Mouse (Mus musculus) neural tube, embryonic 11.5 days (tissue): Measurements from ENCODE around the gene Diras2. TPM values are rescaled to one million over a fixed set of nuclear protein-coding genes. Genes with fewer than 3 reads are reported as not detected.

Experiments
- ATAC-seq: fragments of 200-750 bp; cut with Nextera tagmentation; 2 replicates; pipeline ENCODE4 v1.8.0; 2017; ENCODE audit warnings: moderate number of reproducible peaks, mild to moderate bottlenecking, moderate TSS enrichment, moderate library complexity; ENCODE audit not compliant: insufficient read depth, low FRiP score, low TSS enrichment
- DNase-seq: peaks from one replicate; pipeline ENCODE4 v3.0.0-alpha.2; 2015; ENCODE audit warnings: low spot score
- H3K27ac ChIP-seq: fragments of 300-500 bp; sonication (generic); 2 replicates; pipeline ENCODE4 v1.5.1; 2014; ENCODE audit warnings: low read depth, mild to moderate bottlenecking, low read length
- H3K27me3 ChIP-seq: fragments of 300-500 bp; sonication (generic); 2 replicates; pipeline ENCODE4 v1.6.1; 2014; ENCODE audit warnings: mild to moderate bottlenecking, low read length, mixed read lengths; ENCODE audit not compliant: control insufficient read depth, insufficient read depth
- H3K36me3 ChIP-seq: fragments of 300-500 bp; sonication (generic); 2 replicates; pipeline ENCODE4 v1.6.1; 2014; ENCODE audit warnings: mild to moderate bottlenecking, low read length, moderate library complexity, mixed read lengths; ENCODE audit not compliant: control insufficient read depth, insufficient read depth
- H3K4me1 ChIP-seq: fragments of 300-500 bp; sonication (generic); 2 replicates; pipeline ENCODE4 v1.6.1; 2014; ENCODE audit warnings: low read length, mixed read lengths; ENCODE audit not compliant: control insufficient read depth, insufficient read depth
- H3K4me2 ChIP-seq: fragments of 300-500 bp; sonication (generic); 2 replicates; pipeline ENCODE4 v1.6.1; 2014; ENCODE audit warnings: low read depth, mild to moderate bottlenecking, moderate library complexity
- H3K4me3 ChIP-seq: fragments of 300-500 bp; sonication (generic); 2 replicates; pipeline ENCODE4 v1.5.1; 2014; ENCODE audit warnings: low read depth, low read length
- H3K9ac ChIP-seq: fragments of 300-500 bp; sonication (generic); 2 replicates; pipeline ENCODE4 v1.6.1; 2014; ENCODE audit warnings: mild to moderate bottlenecking, low read length
- H3K9me3 ChIP-seq: fragments of 300-500 bp; sonication (generic); 2 replicates; pipeline ENCODE4 v1.6.1; 2016; ENCODE audit warnings: low read length; ENCODE audit not compliant: control insufficient read depth
- WGBS: fragments of 180-500 bp; shearing (Covaris S2); extraction: QIAGEN DNeasy Blood & Tissue Kit; methylation state at CpG from one replicate; pipeline ENCODE4 v1.1.7; 2014; 5-methylcytosine and 5-hydroxymethylcytosine counted together
- polyA plus RNA-seq: library from polyadenylated mRNA; unstranded; fragments of >200 nt; fragmentation: Nextera tagmentation; extraction: Ambion mirVana; gene quantifications from 2 replicates; pipeline ENCODE4 v1.2.1, GENCODE M21; 2014

Diras2 gene
- polyA plus RNA-seq, 1 experiment from 2014 or later: 0.15 TPM

GRCm38 (mm10) chr13:52497029-52497550 is 34.0 kb downstream of the Diras2 start:
- Histone ChIP-seq H3K27me3 (no peaks in the 10 kb centered on the region), H3K27ac (no peak overlapping the region), H3K9me3 (no peaks in the 10 kb centered on the region), H3K9ac (no peak overlapping the region), H3K4me1 (no peaks in the 10 kb centered on the region), H3K4me3 (no peak overlapping the region), H3K4me2 (no peak overlapping the region), H3K36me3 (no peaks in the 10 kb centered on the region)
- ATAC-seq (no peak), DNase-seq (no peak)
- 72% methylated on average over 4 of the region's 4 CpGs for WGBS

GRCm38 (mm10) chr13:52488821-52489220 is 42.3 kb downstream of the Diras2 start:
- ATAC-seq: no peak
- no peak overlapping the region for H3K4me2 ChIP-seq

GRCm38 (mm10) chr13:52484064-52484463 is 47.0 kb downstream of the Diras2 start:
- Histone ChIP-seq H3K4me1 (no peaks in the 10 kb centered on the region), H3K9me3 (no peaks in the 10 kb centered on the region), H3K9ac (no peak overlapping the region), H3K36me3 (no peaks in the 10 kb centered on the region), H3K27me3 (no peaks in the 10 kb centered on the region), H3K4me3 (no peak overlapping the region), H3K4me2 (no peak overlapping the region), H3K27ac (no peak overlapping the region)
- ATAC-seq (no peak), DNase-seq (no peak)
- WGBS: 82% methylated on average over 4 of the region's 4 CpGs

More at GRCm38 (mm10) chr13:52488821-52489220, 42.3 kb downstream of the Diras2 start:
- Histone ChIP-seq H3K27me3 (no peaks in the 10 kb centered on the region), H3K9ac (no peak overlapping the region), H3K4me3 (no peak overlapping the region), H3K9me3 (no peaks in the 10 kb centered on the region), H3K27ac (no peak overlapping the region), H3K36me3 (no peaks in the 10 kb centered on the region), H3K4me1 (no peaks in the 10 kb centered on the region)
- no peak for DNase-seq
- WGBS: 87% methylated on average over 7 of the region's 7 CpGs

GRCm38 (mm10) chr13:52481786-52482185 is 49.3 kb downstream of the Diras2 start:
- Histone ChIP-seq H3K9ac (no peak overlapping the region), H3K4me1 (no peaks in the 10 kb centered on the region), H3K4me3 (no peak overlapping the region), H3K4me2 (no peak overlapping the region), H3K27me3 (no peaks in the 10 kb centered on the region), H3K27ac (no peak overlapping the region), H3K36me3 (no peaks in the 10 kb centered on the region), H3K9me3 (no peaks in the 10 kb centered on the region)
- 80% methylated on average over 2 of the region's 2 CpGs for WGBS
- ATAC-seq: no peak
- no peak for DNase-seq

DNA sequence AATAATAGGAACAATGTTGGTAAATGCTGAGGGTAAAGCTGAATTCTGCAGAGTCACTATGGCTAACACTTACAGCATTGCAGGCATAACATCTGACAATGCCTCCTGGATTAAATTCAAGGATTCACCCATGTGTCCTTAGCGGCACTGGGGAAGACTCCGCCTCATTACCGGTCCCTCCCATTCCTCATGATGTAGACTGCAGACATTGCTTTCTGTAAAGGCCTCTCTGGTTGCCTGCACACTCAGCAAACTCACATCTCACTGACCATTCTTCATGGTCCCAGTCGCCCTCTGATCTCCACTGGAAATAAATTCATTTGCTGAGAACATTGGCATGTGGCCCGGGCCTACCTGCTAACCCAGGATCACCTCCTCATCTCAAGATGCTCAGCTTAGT is 51.9 kb downstream of the Diras2 start:
- no peaks in the 10 kb centered on the region for H3K27me3 ChIP-seq
- no peak overlapping the region for H3K4me3 ChIP-seq
- no peaks in the 10 kb centered on the region for H3K36me3 ChIP-seq
- 87% methylated on average over 5 of the region's 5 CpGs for WGBS
- no peak for ATAC-seq
- no peaks in the 10 kb centered on the region for H3K9me3 ChIP-seq
- H3K9ac ChIP-seq: no peak overlapping the region
- H3K4me2 ChIP-seq: no peak overlapping the region
- DNase-seq: no peak
- H3K27ac ChIP-seq: no peak overlapping the region
- H3K4me1 ChIP-seq: no peaks in the 10 kb centered on the region

DNA sequence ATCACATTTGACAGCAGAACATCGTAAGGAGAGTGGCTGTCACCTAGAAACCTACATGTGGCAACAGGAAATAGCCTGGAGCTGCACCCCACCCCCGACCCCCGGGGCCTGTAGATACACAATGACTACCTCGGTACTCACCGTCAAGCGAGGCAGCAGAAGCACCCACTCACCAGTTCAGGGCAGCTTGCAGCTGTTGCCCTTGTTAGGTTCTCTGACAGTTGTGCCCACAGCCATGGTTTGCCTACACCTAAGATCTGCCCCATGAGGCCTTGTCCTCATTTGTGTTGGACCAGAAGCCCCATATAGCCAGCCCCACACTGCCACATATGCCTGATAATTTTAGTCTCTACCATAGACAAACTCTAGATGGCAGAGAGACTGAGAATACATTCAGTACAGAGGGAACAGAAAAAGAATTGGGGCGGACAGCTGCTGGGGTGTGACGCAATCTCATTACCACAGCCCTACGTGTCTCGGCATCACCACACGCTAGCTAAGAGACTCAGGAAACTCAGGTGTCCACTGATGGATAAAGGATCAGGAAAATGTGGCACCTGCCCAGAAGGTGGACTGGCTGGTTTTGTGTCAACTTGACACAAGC is 54.0 kb downstream of the Diras2 start:
- Histone ChIP-seq H3K27me3 (no peaks in the 10 kb centered on the region), H3K36me3 (no peaks in the 10 kb centered on the region), H3K9ac (no peak overlapping the region), H3K9me3 (no peaks in the 10 kb centered on the region), H3K4me1 (no peaks in the 10 kb centered on the region), H3K4me3 (no peak overlapping the region), H3K27ac (no peak overlapping the region), H3K4me2 (no peak overlapping the region)
- DNase-seq (no peak), ATAC-seq (no peak)
- 94% methylated on average over 11 of the region's 11 CpGs for WGBS

GRCm38 (mm10) chr13:52476222-52476621 is 54.9 kb downstream of the Diras2 start:
- DNase-seq: no peak
- 58% methylated on average over 3 of the region's 3 CpGs for WGBS
- ATAC-seq: no peak

GRCm38 (mm10) chr13:52475264-52475663 is 55.8 kb downstream of the Diras2 start:
- Histone ChIP-seq H3K4me1 (no peaks in the 10 kb centered on the region), H3K36me3 (no peaks in the 10 kb centered on the region), H3K27ac (no peak overlapping the region), H3K4me3 (no peak overlapping the region), H3K9me3 (no peaks in the 10 kb centered on the region), H3K9ac (no peak overlapping the region), H3K27me3 (no peaks in the 10 kb centered on the region), H3K4me2 (no peak overlapping the region)
- no peak for DNase-seq
- 89% methylated on average over 10 of the region's 10 CpGs for whole genome bisulfite sequencing
- no peak for ATAC-seq

More at GRCm38 (mm10) chr13:52476222-52476621, 54.9 kb downstream of the Diras2 start:
- Histone ChIP-seq H3K4me2 (no peak overlapping the region), H3K4me1 (no peaks in the 10 kb centered on the region), H3K4me3 (no peak overlapping the region), H3K9me3 (no peaks in the 10 kb centered on the region), H3K27ac (no peak overlapping the region), H3K27me3 (no peaks in the 10 kb centered on the region), H3K9ac (no peak overlapping the region), H3K36me3 (no peaks in the 10 kb centered on the region)

DNA sequence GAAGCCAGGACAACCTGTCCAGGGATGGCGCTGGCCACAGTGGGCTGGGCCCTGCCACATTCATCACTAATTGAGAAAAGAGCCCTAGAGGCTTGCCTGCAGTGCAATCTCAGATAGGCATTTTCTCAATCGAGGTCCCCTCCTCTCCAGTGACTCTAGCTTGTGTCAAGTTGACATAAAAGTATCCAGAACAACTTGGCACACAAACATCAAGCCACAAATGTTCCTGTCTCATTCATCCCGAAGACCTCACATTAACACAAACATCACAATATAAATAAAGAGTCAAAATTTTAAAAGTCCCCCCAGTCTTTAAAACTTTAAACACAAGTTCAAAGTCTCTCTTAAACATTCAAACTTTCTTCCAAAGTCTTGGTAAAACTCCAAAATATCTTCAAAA is 56.3 kb downstream of the Diras2 start:
- no peaks in the 10 kb centered on the region for H3K36me3 ChIP-seq
- DNase-seq (no peak), ATAC-seq (no peak)
- 0 out of 2 replicates have a peak, but pooled peaks cover under 1% of the 10 kb centered on the region for H3K4me1 ChIP-seq
- H3K27me3 ChIP-seq: no peaks in the 10 kb centered on the region
- no peak overlapping the region for H3K27ac ChIP-seq
- 81% methylated on average over 3 of the region's 3 CpGs for WGBS
- H3K4me2 ChIP-seq: no peak overlapping the region
- H3K4me3 ChIP-seq: no peak overlapping the region
- H3K9ac ChIP-seq: no peak overlapping the region
- H3K9me3 ChIP-seq: no peaks in the 10 kb centered on the region
